ENCODE assay signal across 23 mouse cellular contexts in the genomic region with DNA sequence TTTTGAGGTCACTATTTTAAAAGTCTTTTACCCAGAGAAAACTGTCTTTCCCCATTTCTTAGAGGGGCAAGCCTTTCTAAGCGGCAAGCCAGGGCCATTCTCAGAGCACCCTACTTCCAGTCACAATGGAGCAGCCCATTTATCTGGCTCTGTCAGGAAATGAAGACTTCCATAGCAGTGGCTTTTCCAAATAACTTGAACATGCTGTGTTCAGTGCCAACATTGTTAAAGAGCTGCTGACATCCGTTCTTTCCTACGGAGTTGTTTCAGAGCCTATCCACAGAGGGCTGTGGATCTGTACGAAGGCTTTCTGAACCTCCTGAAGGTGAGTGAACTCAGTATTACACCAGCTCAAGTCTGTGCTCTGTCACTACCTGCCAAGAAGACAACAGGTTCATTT. TPM values are rescaled to one million over a fixed set of nuclear protein-coding genes. Genes with fewer than 3 reads are reported as not detected.
A peak's percentile ranks its signal among the peaks of the same experiment; 100 is the strongest.
DNase-seq lines count a peak whose midpoint lies in the region; ATAC-seq and TF ChIP-seq lines count a peak whose summit lies in the region.
"Had no signal": no experiment of that assay in that cellular context is flagged by ENCODE, and none has a peak within 500 bp of the region (broad histone marks: within the 10 kb centered on the region; RNA-seq: fewer than 3 reads in every experiment).

No protein-coding gene starts in this region.

- H3K36me3 ChIP-seq in kidney, adult 2 months (ENCODE audit: control insufficient read depth, insufficient read depth, low read length): no peaks in the 10 kb centered on the region
- H3K36me3 ChIP-seq in lung, embryonic 16.5 days (ENCODE audit: control insufficient read depth, insufficient read depth, low read length): no peaks in the 10 kb centered on the region
- H3K36me3 ChIP-seq: embryonic facial prominence, embryonic 13.5 days; forebrain, embryonic 15.5 days had no signal

- peak; percentile 95 for DNase-seq in heart, adult 11 months
- DNase-seq in heart, postnatal 4 days: no peak
- DNase-seq in kidney, adult 2 months: peak; percentile 71
- no peak for DNase-seq in kidney, postnatal 4 days
- no peak for DNase-seq in lung, postnatal 4 days
- peak; percentile 56 for DNase-seq in lung, postnatal 25 days (ENCODE audit: low spot score)
- DNase-seq in ovary, postnatal 10 days (ENCODE audit: low spot score): no peak
- DNase-seq: adrenal gland, postnatal 10 days; cerebellum, adult 11 months; gastrocnemius, postnatal 36 days; layer of hippocampus, adult 9-11 months; right cerebral cortex, adult 18-20 months had no signal

- no peaks in the 10 kb centered on the region for H3K27me3 ChIP-seq in kidney, adult 2 months (replicated peaks; ENCODE audit: control insufficient read depth, insufficient read depth, low read length)
- H3K27me3 ChIP-seq in lung, embryonic 16.5 days (ENCODE audit: control insufficient read depth, insufficient read depth, low read depth, low read length): no peaks in the 10 kb centered on the region
- H3K27me3 ChIP-seq: embryonic facial prominence, embryonic 13.5 days; forebrain, embryonic 15.5 days; hindbrain, embryonic 12.5 days; midbrain, embryonic 12.5 days; neural tube, embryonic 12.5 days; Patski had no signal

- no peaks in the 10 kb centered on the region for H3K4me1 ChIP-seq in kidney, adult 2 months (ENCODE audit: control insufficient read depth, insufficient read depth, low read length)
- H3K4me1 ChIP-seq in lung, embryonic 16.5 days (replicated peaks; ENCODE audit: control insufficient read depth, insufficient read depth, low read length): 0 out of 2 replicates have a peak, but pooled peaks cover 2% of the 10 kb centered on the region
- H3K4me1 ChIP-seq: embryonic facial prominence, embryonic 13.5 days; forebrain, embryonic 15.5 days; hindbrain, embryonic 12.5 days; midbrain, embryonic 12.5 days; neural tube, embryonic 12.5 days had no signal

- WGBS in kidney, adult 2 months: 65% methylated on average over 4 of the region's 4 CpGs
- WGBS in lung, embryonic 16.5 days: 73% methylated on average over 4 of the region's 4 CpGs

- no peak overlapping the region for H3K4me3 ChIP-seq in kidney, adult 2 months (ENCODE audit: insufficient read depth, low read depth, low read length)
- H3K4me3 ChIP-seq in lung, embryonic 16.5 days (ENCODE audit: low read length): no peak overlapping the region
- H3K4me3 ChIP-seq: embryonic facial prominence, embryonic 13.5 days; forebrain, embryonic 15.5 days; hindbrain, embryonic 12.5 days; midbrain, embryonic 12.5 days; neural tube, embryonic 12.5 days had no signal

- no peak for TF ChIP-seq CTCF in kidney, adult 2 months (conservative IDR thresholded peaks at IDR 0.05; ENCODE audit: insufficient read depth, insufficient read length, low read depth, low read length)

- no peaks in the 10 kb centered on the region for H3K9me3 ChIP-seq in lung, embryonic 16.5 days (ENCODE audit: control insufficient read depth, low read length)
- H3K9me3 ChIP-seq: embryonic facial prominence, embryonic 13.5 days; forebrain, embryonic 15.5 days; hindbrain, embryonic 12.5 days; midbrain, embryonic 12.5 days; neural tube, embryonic 12.5 days had no signal

- ATAC-seq in lung, embryonic 16.5 days (ENCODE audit: low read depth): peak; percentile 59; the same call in 1 of the 2 replicates
- ATAC-seq: CD4-positive, CD25-positive, alpha-beta regulatory T cell, adult 4 months; forebrain, embryonic 15.5 days had no signal

- no peak for TF ChIP-seq POLR2A in kidney, adult 2 months (IDR thresholded peaks at IDR 0.05; ENCODE audit: low read depth, low read length)

- no peak overlapping the region for H3K9ac ChIP-seq in lung, embryonic 16.5 days (ENCODE audit: low read length)
- H3K9ac ChIP-seq: embryonic facial prominence, embryonic 13.5 days; forebrain, embryonic 15.5 days; hindbrain, embryonic 12.5 days; liver, embryonic 14.5 days; midbrain, embryonic 12.5 days; neural tube, embryonic 12.5 days had no signal

- H3K27ac ChIP-seq in kidney, adult 2 months (ENCODE audit: insufficient read depth, low read depth, low read length): peak overlapping the region; percentile 87
- no peak overlapping the region for H3K27ac ChIP-seq in lung, embryonic 16.5 days (ENCODE audit: low read length)
- H3K27ac ChIP-seq: embryonic facial prominence, embryonic 13.5 days; forebrain, embryonic 15.5 days; hindbrain, embryonic 12.5 days; kidney, postnatal 0 days; liver, embryonic 14.5 days; midbrain, embryonic 12.5 days; neural tube, embryonic 12.5 days; stomach, postnatal 0 days had no signal

- no peak overlapping the region for H3K4me2 ChIP-seq in lung, embryonic 16.5 days (ENCODE audit: low read depth, low read length)
- H3K4me2 ChIP-seq: embryonic facial prominence, embryonic 13.5 days; forebrain, embryonic 15.5 days; hindbrain, embryonic 12.5 days; midbrain, embryonic 12.5 days; neural tube, embryonic 12.5 days had no signal

RNA-seq across cellular contexts. Expression of a gene that starts 55.2 kb away (rescaled TPM):
- total RNA-seq in heart, postnatal 4 days (2021): 10 to 100 TPM; 87.2 to 94.4 TPM
- 17.2 and 21.7 TPM in 2 replicates for polyA plus RNA-seq in kidney, adult 2 months (2012; rRNA removed)
- 58.2 and 59.4 TPM in 2 replicates for polyA plus RNA-seq in lung, embryonic 16.5 days (2015; fragmentation: Nextera tagmentation; extraction: Ambion mirVana)
- polyA plus RNA-seq: CD4-positive, CD25-positive, alpha-beta regulatory T cell, adult 4 months had no signal

Comparison
In these comparisons a context has a peak if more than half of its experiments do, and no peak if none do; other contexts are left out.
1. DNase-seq: peak in heart, adult 11 months (single experiment), kidney, adult 2 months (single experiment) and lung, postnatal 25 days (single experiment); none in heart, postnatal 4 days (single experiment), kidney, postnatal 4 days (0 of 2), lung, postnatal 4 days (0 of 2) and ovary, postnatal 10 days (single experiment).